Mouse (Mus musculus) frontal cortex, adult 2 months (tissue): ENCODE measurements around the gene Eva1a. TPM values are rescaled to one million over a fixed set of nuclear protein-coding genes. Genes with fewer than 3 reads are reported as not detected.
A peak's percentile ranks its signal among the peaks of the same experiment; 100 is the strongest.

Source experiments
- DNase-seq, 2 experiments: peaks; one replicate each; pipeline ENCODE4 v3.0.0; 2022; ENCODE audit warnings: low spot score in 1 of 2; ENCODE audit errors: extremely low spot score in 1 of 2
- polyA plus RNA-seq: library from polyadenylated mRNA; depleted of rRNA; stranded (reverse); fragments of >200 nt; gene quantifications from 2 replicates; pipeline ENCODE4 v1.2.3, GENCODE M21; 2012; rRNA removed

The Eva1a gene
- polyA plus RNA-seq, 1 experiment = 15.4 TPM

DNA sequence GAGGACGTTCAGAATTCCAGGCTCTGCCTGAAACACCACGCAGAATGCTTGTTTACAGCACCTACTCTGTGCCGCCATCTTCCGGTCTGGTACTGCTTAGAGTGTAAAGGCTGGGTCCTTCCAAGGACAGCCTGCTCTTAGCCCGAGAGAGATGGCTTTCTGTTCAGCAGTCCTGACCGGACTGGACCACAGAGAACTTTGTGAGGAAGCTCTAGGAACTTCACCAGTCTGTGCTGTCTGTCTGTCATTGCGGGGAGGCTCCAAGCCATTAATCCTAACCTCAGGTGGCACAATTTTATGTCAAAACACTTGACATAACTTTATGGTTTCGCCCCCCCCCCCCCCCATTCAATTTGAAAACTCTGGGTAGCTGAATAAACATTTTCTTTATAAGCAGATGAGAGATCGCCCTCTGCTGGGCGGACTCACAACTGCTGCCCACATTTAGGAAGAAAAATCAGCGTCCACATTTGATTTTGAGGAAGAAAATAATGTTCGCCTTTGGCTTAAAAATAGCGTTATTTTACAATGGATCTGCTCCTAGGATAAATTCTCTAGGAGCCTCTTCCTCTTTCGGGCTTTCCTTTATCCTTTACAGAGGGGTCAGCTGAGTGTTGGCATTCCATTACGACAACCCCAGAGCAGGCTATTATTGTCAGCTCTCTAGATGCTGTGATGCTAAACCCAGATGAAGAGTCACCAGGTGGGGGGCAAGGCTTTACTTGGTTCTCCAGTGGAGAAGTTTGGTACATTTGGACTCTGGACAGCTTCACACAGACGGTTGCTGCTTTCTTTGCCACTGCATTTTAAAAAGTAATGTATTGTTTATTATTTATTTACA, 78.7 kb downstream of the Eva1a start:
- DNase-seq = peak in 1 of 2 experiments; percentile 81

DNA sequence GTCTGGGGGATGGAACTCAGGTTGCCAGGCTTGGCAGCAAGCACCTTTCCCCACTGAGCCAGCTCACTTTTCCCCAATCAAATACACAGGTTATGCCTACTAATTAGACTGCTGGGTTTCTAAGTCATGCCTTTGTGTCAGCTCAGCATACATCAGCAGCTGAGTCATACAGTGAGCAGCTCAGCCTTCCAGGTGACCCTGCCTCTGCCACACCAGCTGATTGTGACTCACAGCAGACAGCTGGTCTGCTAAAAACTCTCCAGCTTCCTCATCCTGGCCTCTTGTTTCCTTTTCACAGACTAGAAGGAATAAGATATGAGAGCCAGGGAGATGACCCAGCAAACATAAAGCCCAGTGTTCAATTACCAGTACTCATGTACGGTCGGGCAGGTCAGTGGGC, 84.3 kb downstream of the Eva1a start:
- peak in 1 of 2 experiments; percentile 21 for DNase-seq

DNA sequence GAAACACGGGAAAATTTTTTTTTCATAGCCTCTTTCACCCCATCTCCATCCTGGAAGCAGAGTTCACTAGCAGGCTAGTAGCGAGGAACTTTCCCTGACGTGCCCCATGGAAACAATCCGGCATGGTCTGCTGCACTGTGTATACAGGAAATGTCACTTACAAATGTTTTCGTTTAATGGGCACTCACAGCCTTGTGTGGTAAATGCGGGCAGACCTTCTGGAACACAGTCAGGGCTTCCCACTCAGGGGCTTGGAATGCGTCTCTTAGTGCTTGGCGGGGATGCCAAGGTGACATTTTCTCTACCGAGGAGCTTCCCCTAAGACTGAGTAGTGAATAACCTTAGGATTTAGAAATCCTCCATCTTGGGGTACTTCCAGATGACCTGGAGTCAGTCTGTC, 87.0 kb downstream of the Eva1a start:
- no peak for DNase-seq

DNA sequence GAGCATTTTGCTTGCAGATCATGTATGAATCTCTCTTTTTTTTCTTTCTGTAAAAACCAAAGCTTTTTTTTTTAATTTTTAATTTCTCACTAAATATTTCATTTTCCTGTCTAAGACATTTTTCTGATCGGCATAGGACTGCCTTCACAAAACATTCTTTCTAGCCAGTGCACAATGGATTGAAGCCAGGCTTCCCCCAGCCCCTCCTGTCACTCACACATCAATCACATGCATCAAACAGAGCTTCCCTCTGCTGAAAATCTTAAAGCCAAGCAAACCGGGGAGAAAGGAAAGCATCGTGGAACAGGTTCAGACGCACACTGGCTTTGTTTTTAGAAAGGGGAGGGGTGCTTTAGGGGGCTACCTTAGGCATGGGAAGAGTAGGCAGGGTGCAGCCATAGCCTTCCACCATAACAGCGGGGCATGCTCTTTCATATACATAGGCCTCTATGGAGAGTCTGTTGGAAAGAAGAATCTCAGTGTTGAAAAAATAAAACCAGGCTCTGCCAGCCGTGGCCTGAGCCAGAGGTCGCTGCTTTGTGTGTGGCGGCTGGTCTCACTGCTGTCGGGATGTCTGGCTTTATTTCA, 88.9 kb downstream of the Eva1a start:
- DNase-seq = no peak

DNA sequence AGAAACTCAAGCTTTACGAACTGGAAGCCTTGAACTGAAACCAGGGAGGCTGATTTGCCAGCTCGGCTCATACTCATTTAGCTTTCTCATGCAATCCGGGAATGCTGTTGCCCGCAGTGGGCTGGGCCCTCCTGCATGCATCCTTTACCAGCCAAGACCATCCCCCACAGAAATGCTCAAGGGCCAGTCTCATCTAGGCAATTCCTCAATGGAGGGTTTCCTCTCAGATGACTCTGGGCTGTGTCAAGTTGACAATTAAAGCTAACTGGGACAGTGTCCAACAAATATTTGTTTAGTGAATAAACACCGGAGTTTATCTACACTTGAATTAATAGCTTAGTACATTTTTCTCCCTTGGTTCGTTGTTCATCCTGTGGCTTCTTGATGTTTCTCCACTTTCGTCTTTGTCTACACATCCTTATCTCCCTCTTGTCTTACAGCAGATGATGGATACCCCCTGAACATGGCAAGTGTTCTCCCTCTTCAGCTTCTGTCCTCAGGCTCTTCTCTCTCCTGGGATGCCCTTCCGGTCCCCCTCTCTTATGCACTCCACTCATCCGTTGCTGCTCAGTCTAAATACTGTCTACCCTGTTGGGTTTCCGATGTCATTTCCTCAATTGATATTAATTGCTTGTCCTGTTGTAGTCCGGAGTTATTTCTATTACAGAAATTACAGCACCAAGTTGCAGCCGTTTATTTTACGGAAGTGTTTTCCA, 92.2 kb downstream of the Eva1a start:
- DNase-seq = no peak

DNA sequence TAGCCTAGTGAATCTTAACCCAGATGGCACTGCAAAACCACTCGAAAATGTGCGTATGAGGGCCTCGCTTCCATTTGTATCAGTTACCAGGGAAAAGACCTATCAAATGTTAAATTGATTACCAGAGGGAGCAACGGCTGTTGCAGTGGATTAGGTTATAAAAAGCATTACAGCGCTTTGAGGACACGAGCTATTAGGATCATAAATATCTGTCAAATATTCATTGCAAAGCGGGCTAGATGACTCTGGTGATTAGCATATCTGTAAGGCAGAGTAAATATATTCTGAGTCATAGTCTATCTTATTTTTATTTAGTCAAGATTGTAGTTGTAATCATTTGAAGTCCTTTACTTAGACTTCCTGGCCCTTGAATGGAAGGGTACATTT, 92.7 kb downstream of the Eva1a start:
- no peak for DNase-seq

DNA sequence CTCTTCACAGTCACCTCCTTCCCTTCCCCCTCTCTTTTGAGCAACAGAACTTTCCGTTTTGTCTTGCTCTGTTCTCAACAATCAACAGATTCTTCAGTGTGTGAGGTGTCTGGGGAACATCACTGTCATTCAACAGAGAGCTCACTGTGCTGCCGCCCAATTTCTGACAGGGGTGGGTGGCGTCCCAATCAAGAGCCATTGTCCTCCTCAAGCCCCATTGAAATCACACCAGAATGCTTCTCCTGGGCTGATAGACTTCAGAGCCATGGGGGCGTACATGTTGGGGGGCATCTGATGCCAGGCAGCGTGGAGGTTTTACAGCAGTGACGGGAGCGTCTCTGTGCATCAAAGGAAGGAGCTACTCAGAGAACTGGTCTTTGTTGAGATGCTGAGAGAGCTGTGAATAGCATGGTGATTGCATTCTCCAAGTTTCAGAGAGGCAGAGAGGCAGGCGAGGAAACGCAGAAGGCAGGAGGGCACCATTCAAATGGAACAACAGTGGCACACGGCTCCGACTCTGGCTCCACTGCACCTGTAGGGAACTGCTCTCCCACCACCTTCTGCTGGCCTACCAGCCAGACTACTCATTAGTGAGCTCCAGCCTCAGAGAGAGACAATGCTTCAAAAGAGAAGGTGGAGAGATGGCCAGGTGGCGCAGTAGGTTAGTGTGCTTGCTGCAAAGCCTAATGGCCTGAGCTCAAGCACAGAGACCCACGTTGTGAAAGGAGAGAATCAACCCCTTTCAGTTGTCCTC, 95.3 kb downstream of the Eva1a start:
- no peak for DNase-seq

Other genes with a start within 250 kb of the Eva1a start
- 10.8 and 14.4 TPM in 2 replicates for gene Gcfc2, start 117.4 kb upstream of the Eva1a start, polyA plus RNA-seq
- 10.8 and 15.0 TPM in 2 replicates for gene Mrpl19, start 75.1 kb upstream of the Eva1a start, polyA plus RNA-seq